Mouse (Mus musculus): Measurements from ENCODE around the gene Gpr35. TPM values are rescaled to one million over a fixed set of nuclear protein-coding genes. Genes with fewer than 3 reads are reported as not detected.

The Gpr35 gene
- polyA plus RNA-seq (2014; fragmentation: Nextera tagmentation; extraction: Ambion mirVana) = 0.43 TPM in 1 of 2 replicates, not detected in the other

- Histone ChIP-seq H3K4me1 (replicated peaks; ENCODE audit: control insufficient read depth, insufficient read depth, low read length) (no peaks in the 10 kb centered on the region), H3K9ac (ENCODE audit: low read depth, low read length) (no peak within 1 kb of the TSS), H3K9me3 (ENCODE audit: control insufficient read depth, low read length) (no peaks in the 10 kb centered on the region), H3K36me3 (ENCODE audit: control insufficient read depth, insufficient read depth, low read length) (no peaks in the 10 kb centered on the region), H3K27ac (ENCODE audit: low read depth, low read length) (no peak within 1 kb of the TSS), H3K4me3 (ENCODE audit: low read depth, low read length) (no peak within 1 kb of the TSS), H3K4me2 (replicated peaks; ENCODE audit: low read depth, low read length) (no peak within 1 kb of the TSS), H3K27me3 (ENCODE audit: control insufficient read depth, insufficient read depth, low read length) (no peaks in the 10 kb centered on the region)
- DNase-seq (ENCODE audit: low spot score) = no peak
- ATAC-seq (ENCODE audit: low FRiP score) = no peak
- WGBS = 78% methylated on average over 5 of the region's 5 CpGs
Measured at GRCm38 (mm10) chr1:92950607-92951006, at the start of gene Gpr35. TSS of gene Gpr35 (plus strand) at chr1:92950865.

GRCm38 (mm10) chr1:92902786-92903185 lies 47.9 kb upstream of the Gpr35 start, which contains the start of gene Ankmy1:
TSS of gene Ankmy1 (minus strand) at chr1:92902906.
- Histone ChIP-seq H3K9me3 (ENCODE audit: control insufficient read depth, low read length) (no peaks in the 10 kb centered on the region), H3K27me3 (ENCODE audit: control insufficient read depth, insufficient read depth, low read length) (peaks cover 2% of the 10 kb centered on the region; the same call in 1 of the 2 replicates), H3K36me3 (ENCODE audit: control insufficient read depth, insufficient read depth, low read length) (no peaks in the 10 kb centered on the region), H3K4me2 (replicated peaks; ENCODE audit: low read depth, low read length) (peak within 1 kb of the TSS; percentile 39), H3K4me1 (replicated peaks; ENCODE audit: control insufficient read depth, insufficient read depth, low read length) (peaks cover 3% of the 10 kb centered on the region; the same call in 1 of the 2 replicates), H3K9ac (ENCODE audit: low read depth, low read length) (no peak within 1 kb of the TSS), H3K4me3 (ENCODE audit: low read depth, low read length) (peak within 1 kb of the TSS; percentile 21), H3K27ac (ENCODE audit: low read depth, low read length) (no peak within 1 kb of the TSS)
- peak; percentile 81 for DNase-seq (ENCODE audit: low spot score)
- WGBS = 3% methylated on average over 15 of the region's 15 CpGs
- ATAC-seq (ENCODE audit: low FRiP score) = peak; percentile 55

- Histone ChIP-seq H3K9me3 (ENCODE audit: control insufficient read depth, low read length) (no peaks in the 10 kb centered on the region), H3K4me1 (replicated peaks; ENCODE audit: control insufficient read depth, insufficient read depth, low read length) (peaks cover 3% of the 10 kb centered on the region; the same call in 1 of the 2 replicates), H3K9ac (ENCODE audit: low read depth, low read length) (no peak overlapping the region), H3K27ac (ENCODE audit: low read depth, low read length) (no peak overlapping the region), H3K27me3 (ENCODE audit: control insufficient read depth, insufficient read depth, low read length) (peaks cover 2% of the 10 kb centered on the region; the same call in 1 of the 2 replicates), H3K4me3 (ENCODE audit: low read depth, low read length) (no peak overlapping the region), H3K4me2 (replicated peaks; ENCODE audit: low read depth, low read length) (no peak overlapping the region), H3K36me3 (ENCODE audit: control insufficient read depth, insufficient read depth, low read length) (no peaks in the 10 kb centered on the region)
- WGBS = 79% methylated on average over 4 of the region's 4 CpGs
- ATAC-seq (ENCODE audit: low FRiP score) (no peak), DNase-seq (ENCODE audit: low spot score) (no peak)
Measured at GRCm38 (mm10) chr1:92903627-92904026, 47.0 kb upstream of the Gpr35 start.

- Histone ChIP-seq H3K27ac (ENCODE audit: low read depth, low read length) (no peak overlapping the region), H3K4me1 (replicated peaks; ENCODE audit: control insufficient read depth, insufficient read depth, low read length) (peaks cover 10% of the 10 kb centered on the region), H3K9ac (ENCODE audit: low read depth, low read length) (no peak overlapping the region), H3K36me3 (ENCODE audit: control insufficient read depth, insufficient read depth, low read length) (no peaks in the 10 kb centered on the region), H3K27me3 (ENCODE audit: control insufficient read depth, insufficient read depth, low read length) (peaks cover 7% of the 10 kb centered on the region; the same call in 1 of the 2 replicates), H3K9me3 (ENCODE audit: control insufficient read depth, low read length) (no peaks in the 10 kb centered on the region), H3K4me2 (replicated peaks; ENCODE audit: low read depth, low read length) (no peak overlapping the region), H3K4me3 (ENCODE audit: low read depth, low read length) (no peak overlapping the region)
- WGBS = 90% methylated on average over 2 of the region's 2 CpGs
- DNase-seq (ENCODE audit: low spot score) (no peak), ATAC-seq (ENCODE audit: low FRiP score) (no peak)
Measured at GRCm38 (mm10) chr1:92905703-92906310, 44.9 kb upstream of the Gpr35 start.

- H3K36me3 ChIP-seq (ENCODE audit: control insufficient read depth, insufficient read depth, low read length) = no peaks in the 10 kb centered on the region
- ATAC-seq (ENCODE audit: low FRiP score) (peak; percentile 89), DNase-seq (ENCODE audit: low spot score) (peak; percentile 87)
- peaks cover 10% of the 10 kb centered on the region for H3K4me1 ChIP-seq (replicated peaks; ENCODE audit: control insufficient read depth, insufficient read depth, low read length)
- WGBS = under 1% methylated on average over 80 of the region's 81 CpGs
- peaks cover 7% of the 10 kb centered on the region; the same call in 1 of the 2 replicates for H3K27me3 ChIP-seq (ENCODE audit: control insufficient read depth, insufficient read depth, low read length)
- H3K9me3 ChIP-seq (ENCODE audit: control insufficient read depth, low read length) = no peaks in the 10 kb centered on the region
- peak within 1 kb of the TSS; percentile 80 for H3K27ac ChIP-seq (ENCODE audit: low read depth, low read length)
- H3K4me3 ChIP-seq (ENCODE audit: low read depth, low read length) = peak within 1 kb of the TSS; percentile 73
- H3K9ac ChIP-seq (ENCODE audit: low read depth, low read length) = peak within 1 kb of the TSS; percentile 67
- H3K4me2 ChIP-seq (replicated peaks; ENCODE audit: low read depth, low read length) = peak within 1 kb of the TSS; percentile 71
Measured at GRCm38 (mm10) chr1:92906779-92907631, 43.7 kb upstream of the Gpr35 start, which contains the start of gene Dusp28. TSS of gene Dusp28 (plus strand) at chr1:92906981.

DNA sequence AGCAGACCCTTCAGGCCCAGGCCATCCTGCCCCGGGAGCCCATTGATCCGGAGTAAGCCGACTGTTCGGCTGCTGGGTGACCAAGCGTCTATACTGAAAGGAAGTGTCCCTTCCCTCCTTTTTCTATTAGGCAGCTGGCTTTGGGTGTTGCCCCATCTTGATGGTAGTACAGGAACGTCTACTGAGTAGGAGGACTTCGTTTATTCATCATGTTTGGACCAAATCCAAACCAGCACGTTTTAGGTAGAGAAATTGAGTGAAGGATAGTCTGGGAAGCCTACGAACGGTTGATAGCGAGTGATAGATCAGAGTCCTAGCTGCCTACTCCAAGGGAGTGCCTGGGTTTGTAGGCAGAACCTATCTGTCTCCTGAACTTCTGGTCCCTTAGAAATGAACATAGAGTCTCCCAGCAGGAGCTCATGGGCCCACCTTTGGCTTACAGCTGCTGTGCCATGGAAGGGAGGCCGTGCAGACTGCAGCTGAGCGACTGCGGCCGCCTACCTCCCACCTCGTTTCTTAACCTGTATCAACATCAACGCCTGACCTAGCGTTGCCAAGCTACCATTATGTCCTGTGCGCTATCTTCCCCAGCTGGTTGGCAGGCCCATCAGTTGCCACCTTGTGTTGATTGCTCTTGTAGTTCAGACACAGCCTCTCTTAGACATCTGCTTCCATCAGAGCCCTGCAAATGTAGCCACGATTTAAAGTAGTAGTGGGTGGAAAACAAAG lies 42.9 kb upstream of the Gpr35 start:
- H3K4me1 ChIP-seq (replicated peaks; ENCODE audit: control insufficient read depth, insufficient read depth, low read length) = peaks cover 10% of the 10 kb centered on the region

GRCm38 (mm10) chr1:92908664-92909063 lies 42.0 kb upstream of the Gpr35 start:
- no peaks in the 10 kb centered on the region for H3K36me3 ChIP-seq (ENCODE audit: control insufficient read depth, insufficient read depth, low read length)
- H3K9me3 ChIP-seq (ENCODE audit: control insufficient read depth, low read length) = no peaks in the 10 kb centered on the region
- DNase-seq (ENCODE audit: low spot score) (no peak), ATAC-seq (ENCODE audit: low FRiP score) (no peak)
- H3K27me3 ChIP-seq (ENCODE audit: control insufficient read depth, insufficient read depth, low read length) = peaks cover 5% of the 10 kb centered on the region; the same call in 1 of the 2 replicates
- no peak overlapping the region for H3K4me3 ChIP-seq (ENCODE audit: low read depth, low read length)
- peaks cover 10% of the 10 kb centered on the region for H3K4me1 ChIP-seq (replicated peaks; ENCODE audit: control insufficient read depth, insufficient read depth, low read length)
- H3K9ac ChIP-seq (ENCODE audit: low read depth, low read length) = no peak overlapping the region
- H3K27ac ChIP-seq (ENCODE audit: low read depth, low read length) = no peak overlapping the region
- H3K4me2 ChIP-seq (replicated peaks; ENCODE audit: low read depth, low read length) = no peak overlapping the region
- WGBS = 94% methylated on average over 3 of the region's 3 CpGs

More for the DNA sequence above, 42.9 kb upstream of the Gpr35 start:
- ATAC-seq (ENCODE audit: low FRiP score) = no peak
- Histone ChIP-seq H3K27me3 (ENCODE audit: control insufficient read depth, insufficient read depth, low read length) (peaks cover 5% of the 10 kb centered on the region; the same call in 1 of the 2 replicates), H3K27ac (ENCODE audit: low read depth, low read length) (peak overlapping the region; percentile 58; the same call in 1 of the 2 replicates), H3K4me3 (ENCODE audit: low read depth, low read length) (peak overlapping the region; percentile 73), H3K9ac (ENCODE audit: low read depth, low read length) (peak overlapping the region; percentile 67), H3K36me3 (ENCODE audit: control insufficient read depth, insufficient read depth, low read length) (no peaks in the 10 kb centered on the region), H3K4me2 (replicated peaks; ENCODE audit: low read depth, low read length) (peak overlapping the region; percentile 71), H3K9me3 (ENCODE audit: control insufficient read depth, low read length) (no peaks in the 10 kb centered on the region)
- WGBS = 43% methylated on average over 20 of the region's 20 CpGs
- no peak for DNase-seq (ENCODE audit: low spot score)

GRCm38 (mm10) chr1:92909068-92909467 lies 41.6 kb upstream of the Gpr35 start:
- DNase-seq (ENCODE audit: low spot score) (peak; percentile 51), ATAC-seq (ENCODE audit: low FRiP score) (no peak)
- Histone ChIP-seq H3K4me1 (replicated peaks; ENCODE audit: control insufficient read depth, insufficient read depth, low read length) (peaks cover 10% of the 10 kb centered on the region), H3K27ac (ENCODE audit: low read depth, low read length) (no peak overlapping the region), H3K9me3 (ENCODE audit: control insufficient read depth, low read length) (no peaks in the 10 kb centered on the region), H3K27me3 (ENCODE audit: control insufficient read depth, insufficient read depth, low read length) (peaks cover 5% of the 10 kb centered on the region; the same call in 1 of the 2 replicates), H3K4me3 (ENCODE audit: low read depth, low read length) (no peak overlapping the region), H3K9ac (ENCODE audit: low read depth, low read length) (no peak overlapping the region), H3K4me2 (replicated peaks; ENCODE audit: low read depth, low read length) (no peak overlapping the region), H3K36me3 (ENCODE audit: control insufficient read depth, insufficient read depth, low read length) (no peaks in the 10 kb centered on the region)
- WGBS = 64% methylated on average over 4 of the region's 4 CpGs

Measured in hindbrain, embryonic 11.5 days (tissue).